Mouse (Mus musculus) intestine, embryonic 16.5 days (tissue): ENCODE measurements at regions not wholly inside any gene's neighbourhood (a gene's known extent, or its start where the extent isn't known, plus 50 kb on each side); places are given as distances from the start of the nearest gene placed in this dataset.

Source experiments
- ATAC-seq: fragments of 200-750 bp; cut with Nextera tagmentation; 2 replicates; pipeline ENCODE4 v1.8.0; 2017; ENCODE audit warnings: moderate TSS enrichment, moderate library complexity
- H3K27ac ChIP-seq: fragments of 300-500 bp; sonication (generic); 2 replicates; pipeline ENCODE4 v1.5.1; 2014; ENCODE audit warnings: mild to moderate bottlenecking, low read length
- H3K27me3 ChIP-seq: fragments of 300-500 bp; sonication (generic); replicated peaks from 2 replicates; pipeline ENCODE4 v1.6.1; 2014; ENCODE audit warnings: low read length, control low read depth, mixed read lengths; ENCODE audit not compliant: control insufficient read depth, insufficient read depth
- H3K36me3 ChIP-seq: fragments of 300-500 bp; sonication (generic); 2 replicates; pipeline ENCODE4 v1.6.1; 2014; ENCODE audit warnings: low read length, control low read depth; ENCODE audit not compliant: control insufficient read depth, insufficient read depth
- H3K4me1 ChIP-seq: fragments of 300-500 bp; sonication (generic); 2 replicates; pipeline ENCODE4 v1.6.1; 2014; ENCODE audit warnings: low read length, control low read depth, mixed read lengths; ENCODE audit not compliant: control insufficient read depth, insufficient read depth
- H3K4me2 ChIP-seq: fragments of 300-500 bp; sonication (generic); 2 replicates; pipeline ENCODE4 v1.6.1; 2014; ENCODE audit warnings: low read depth, low read length, control low read depth
- H3K4me3 ChIP-seq: fragments of 300-500 bp; sonication (generic); 2 replicates; pipeline ENCODE4 v1.5.1; 2014; ENCODE audit warnings: mild to moderate bottlenecking, low read length
- H3K9ac ChIP-seq: fragments of 300-500 bp; sonication (generic); 2 replicates; pipeline ENCODE4 v1.6.1; 2014; ENCODE audit warnings: low read depth, low read length
- H3K9me3 ChIP-seq: fragments of 300-500 bp; sonication (generic); 2 replicates; pipeline ENCODE4 v1.6.1; 2016; ENCODE audit warnings: low read length, control low read depth; ENCODE audit not compliant: control insufficient read depth
- WGBS: fragments of 180-500 bp; shearing (Covaris S2); extraction: QIAGEN DNeasy Blood & Tissue Kit; methylation state at CpG from one replicate; pipeline ENCODE4 v1.1.7; 2014; 5-methylcytosine and 5-hydroxymethylcytosine counted together

- Histone ChIP-seq H3K27ac (no peak overlapping the region), H3K4me2 (no peak overlapping the region), H3K36me3 (no peaks in the 10 kb centered on the region), H3K9ac (no peak overlapping the region), H3K4me3 (no peak overlapping the region), H3K27me3 (no peaks in the 10 kb centered on the region), H3K9me3 (no peaks in the 10 kb centered on the region), H3K4me1 (no peaks in the 10 kb centered on the region)
- peak; percentile 33; the same call in 1 of the 2 replicates for ATAC-seq
- 65% methylated on average over 9 of the region's 9 CpGs for whole genome bisulfite sequencing
Measured at GRCm38 (mm10) chr13:42358588-42358987, 57.3 kb downstream of the Edn1 start.

- 65% methylated on average over 7 of the region's 7 CpGs for WGBS
- Histone ChIP-seq H3K9me3 (no peaks in the 10 kb centered on the region), H3K4me2 (no peak overlapping the region), H3K4me3 (no peak overlapping the region), H3K9ac (no peak overlapping the region), H3K36me3 (no peaks in the 10 kb centered on the region), H3K27me3 (no peaks in the 10 kb centered on the region), H3K4me1 (peaks cover 2% of the 10 kb centered on the region; the same call in 1 of the 2 replicates), H3K27ac (peak overlapping the region; percentile 69)
- ATAC-seq, result peak; percentile 87
Measured at GRCm38 (mm10) chr13:42367655-42368554, 66.6 kb downstream of the Edn1 start.

- ATAC-seq, result no peak
- Histone ChIP-seq H3K9ac (no peak overlapping the region), H3K4me1 (peaks cover 2% of the 10 kb centered on the region; the same call in 1 of the 2 replicates), H3K4me3 (no peak overlapping the region), H3K9me3 (no peaks in the 10 kb centered on the region), H3K27ac (no peak overlapping the region), H3K4me2 (no peak overlapping the region), H3K27me3 (no peaks in the 10 kb centered on the region), H3K36me3 (no peaks in the 10 kb centered on the region)
- WGBS, result 56% methylated on average over 1 of the region's 1 CpGs
Measured at GRCm38 (mm10) chr13:42369826-42370225, 68.5 kb downstream of the Edn1 start.

- no peaks in the 10 kb centered on the region for H3K9me3 ChIP-seq
- peaks cover 2% of the 10 kb centered on the region; the same call in 1 of the 2 replicates for H3K4me1 ChIP-seq
- no peak overlapping the region for H3K27ac ChIP-seq
- ATAC-seq, result no peak
- H3K27me3 ChIP-seq, result no peaks in the 10 kb centered on the region
- no peak overlapping the region for H3K4me3 ChIP-seq
- H3K36me3 ChIP-seq, result no peaks in the 10 kb centered on the region
- H3K4me2 ChIP-seq, result no peak overlapping the region
- 89% methylated on average over 4 of the region's 4 CpGs for WGBS
- no peak overlapping the region for H3K9ac ChIP-seq
Measured at GRCm38 (mm10) chr13:42372201-42372600, 70.9 kb downstream of the Edn1 start.

- H3K27me3 ChIP-seq, result no peaks in the 10 kb centered on the region
- 93% methylated on average over 8 of the region's 8 CpGs for WGBS
- no peak overlapping the region for H3K4me3 ChIP-seq
- H3K9me3 ChIP-seq, result no peaks in the 10 kb centered on the region
- no peaks in the 10 kb centered on the region for H3K36me3 ChIP-seq
- H3K9ac ChIP-seq, result no peak overlapping the region
- H3K4me1 ChIP-seq, result peaks cover 2% of the 10 kb centered on the region; the same call in 1 of the 2 replicates
- no peak overlapping the region for H3K4me2 ChIP-seq
- ATAC-seq, result no peak
- no peak overlapping the region for H3K27ac ChIP-seq
Measured at GRCm38 (mm10) chr13:42374181-42374596, 72.9 kb downstream of the Edn1 start.

GRCm38 (mm10) chr13:42379675-42380074 lies 78.4 kb downstream of the Edn1 start:
- Histone ChIP-seq H3K4me2 (no peak overlapping the region), H3K27me3 (no peaks in the 10 kb centered on the region), H3K36me3 (no peaks in the 10 kb centered on the region), H3K4me3 (no peak overlapping the region), H3K4me1 (no peaks in the 10 kb centered on the region), H3K9me3 (no peaks in the 10 kb centered on the region), H3K9ac (no peak overlapping the region), H3K27ac (no peak overlapping the region)
- ATAC-seq, result no peak
- WGBS, result 70% methylated on average over 6 of the region's 6 CpGs

GRCm38 (mm10) chr13:42383099-42383498 lies 81.8 kb downstream of the Edn1 start:
- ATAC-seq, result no peak
- no peak overlapping the region for H3K27ac ChIP-seq
- H3K4me1 ChIP-seq, result no peaks in the 10 kb centered on the region
- H3K9me3 ChIP-seq, result no peaks in the 10 kb centered on the region
- no peak overlapping the region for H3K9ac ChIP-seq
- H3K4me3 ChIP-seq, result no peak overlapping the region
- no peak overlapping the region for H3K4me2 ChIP-seq
- WGBS, result 76% methylated on average over 4 of the region's 4 CpGs
- no peaks in the 10 kb centered on the region for H3K36me3 ChIP-seq
- no peaks in the 10 kb centered on the region for H3K27me3 ChIP-seq

GRCm38 (mm10) chr13:42390389-42390788 lies 89.1 kb downstream of the Edn1 start:
- no peaks in the 10 kb centered on the region for H3K36me3 ChIP-seq
- H3K9me3 ChIP-seq, result no peaks in the 10 kb centered on the region
- no peak overlapping the region for H3K9ac ChIP-seq
- no peaks in the 10 kb centered on the region for H3K4me1 ChIP-seq
- H3K4me2 ChIP-seq, result no peak overlapping the region
- WGBS, result 79% methylated on average over 1 of the region's 1 CpGs
- H3K27me3 ChIP-seq, result no peaks in the 10 kb centered on the region
- no peak overlapping the region for H3K4me3 ChIP-seq
- H3K27ac ChIP-seq, result no peak overlapping the region
- no peak for ATAC-seq

GRCm38 (mm10) chr13:42391330-42392005 lies 90.2 kb downstream of the Edn1 start:
- no peak for ATAC-seq
- WGBS, result 70% methylated on average over 9 of the region's 9 CpGs
- Histone ChIP-seq H3K4me2 (no peak overlapping the region), H3K9me3 (no peaks in the 10 kb centered on the region), H3K36me3 (no peaks in the 10 kb centered on the region), H3K27me3 (no peaks in the 10 kb centered on the region), H3K4me1 (no peaks in the 10 kb centered on the region), H3K9ac (no peak overlapping the region), H3K27ac (no peak overlapping the region), H3K4me3 (no peak overlapping the region)
